Mouse (Mus musculus): ENCODE measurements around the gene Aunip. TPM values are rescaled to one million over a fixed set of nuclear protein-coding genes. Genes with fewer than 3 reads are reported as not detected.

Gene Aunip
- polyA plus RNA-seq, 1 experiment from 2014 or later = 3.8 TPM

- WGBS = 81% methylated on average over 3 of the region's 4 CpGs
- Histone ChIP-seq H3K27me3 (replicated peaks; ENCODE audit: control insufficient read depth, insufficient read depth, low read length) (no peaks in the 10 kb centered on the region), H3K4me2 (replicated peaks; ENCODE audit: low read depth) (no peak overlapping the region), H3K9ac (ENCODE audit: low read depth, low read length) (no peak overlapping the region), H3K36me3 (ENCODE audit: control insufficient read depth, insufficient read depth) (peaks cover 19% of the 10 kb centered on the region), H3K9me3 (ENCODE audit: control insufficient read depth) (no peaks in the 10 kb centered on the region), H3K4me1 (replicated peaks; ENCODE audit: control insufficient read depth, insufficient read depth, low read length) (no peaks in the 10 kb centered on the region), H3K4me3 (ENCODE audit: low read depth, low read length) (no peak overlapping the region), H3K27ac (ENCODE audit: low read depth, low read length) (no peak overlapping the region)
- no peak for ATAC-seq
- TF ChIP-seq CTCF (IDR thresholded peaks at IDR 0.05; ENCODE audit: low read depth) = no peak
These were observed 4.7 kb upstream of the Aunip start for GRCm38 (mm10) chr4:134505966-134506594.

- H3K27ac ChIP-seq (ENCODE audit: low read depth, low read length) = no peak overlapping the region
- H3K36me3 ChIP-seq (ENCODE audit: control insufficient read depth, insufficient read depth) = peaks cover 19% of the 10 kb centered on the region
- H3K9ac ChIP-seq (ENCODE audit: low read depth, low read length) = no peak overlapping the region
- no peaks in the 10 kb centered on the region for H3K9me3 ChIP-seq (ENCODE audit: control insufficient read depth)
- H3K4me2 ChIP-seq (replicated peaks; ENCODE audit: low read depth) = no peak overlapping the region
- TF ChIP-seq CTCF (IDR thresholded peaks at IDR 0.05; ENCODE audit: low read depth) = no peak
- H3K27me3 ChIP-seq (replicated peaks; ENCODE audit: control insufficient read depth, insufficient read depth, low read length) = no peaks in the 10 kb centered on the region
- ATAC-seq = no peak
- no peak overlapping the region for H3K4me3 ChIP-seq (ENCODE audit: low read depth, low read length)
- 87% methylated on average over 19 of the region's 19 CpGs for whole genome bisulfite sequencing
- no peaks in the 10 kb centered on the region for H3K4me1 ChIP-seq (replicated peaks; ENCODE audit: control insufficient read depth, insufficient read depth, low read length)
These were observed 4.1 kb upstream of the Aunip start for GRCm38 (mm10) chr4:134506713-134507112.

- no peak overlapping the region for H3K9ac ChIP-seq (ENCODE audit: low read depth, low read length)
- H3K4me2 ChIP-seq (replicated peaks; ENCODE audit: low read depth) = peak overlapping the region; percentile 81
- 0 out of 2 replicates have a peak, but pooled peaks cover 4% of the 10 kb centered on the region for H3K4me1 ChIP-seq (replicated peaks; ENCODE audit: control insufficient read depth, insufficient read depth, low read length)
- no peaks in the 10 kb centered on the region for H3K9me3 ChIP-seq (ENCODE audit: control insufficient read depth)
- 75% methylated on average over 4 of the region's 4 CpGs for WGBS
- peaks cover 19% of the 10 kb centered on the region for H3K36me3 ChIP-seq (ENCODE audit: control insufficient read depth, insufficient read depth)
- H3K27ac ChIP-seq (ENCODE audit: low read depth, low read length) = no peak overlapping the region
- H3K27me3 ChIP-seq (replicated peaks; ENCODE audit: control insufficient read depth, insufficient read depth, low read length) = no peaks in the 10 kb centered on the region
- TF ChIP-seq CTCF (IDR thresholded peaks at IDR 0.05; ENCODE audit: low read depth) = no peak
- ATAC-seq = peak; percentile 0; the same call in 1 of the 2 replicates
- H3K4me3 ChIP-seq (ENCODE audit: low read depth, low read length) = no peak overlapping the region
These were observed 403 bp upstream of the Aunip start for GRCm38 (mm10) chr4:134510396-134510795.

GRCm38 (mm10) chr4:134511730-134512129 is 931 bp downstream of the Aunip start:
- H3K27ac ChIP-seq (ENCODE audit: low read depth, low read length) = no peak overlapping the region
- 0 out of 2 replicates have a peak, but pooled peaks cover 4% of the 10 kb centered on the region for H3K4me1 ChIP-seq (replicated peaks; ENCODE audit: control insufficient read depth, insufficient read depth, low read length)
- H3K4me2 ChIP-seq (replicated peaks; ENCODE audit: low read depth) = peak overlapping the region; percentile 81
- H3K4me3 ChIP-seq (ENCODE audit: low read depth, low read length) = peak overlapping the region; percentile 43; the same call in 1 of the 2 replicates
- peaks cover 18% of the 10 kb centered on the region for H3K36me3 ChIP-seq (ENCODE audit: control insufficient read depth, insufficient read depth)
- no peak for ATAC-seq
- no peak overlapping the region for H3K9ac ChIP-seq (ENCODE audit: low read depth, low read length)
- H3K27me3 ChIP-seq (replicated peaks; ENCODE audit: control insufficient read depth, insufficient read depth, low read length) = no peaks in the 10 kb centered on the region
- WGBS = 43% methylated on average over 6 of the region's 6 CpGs
- no peak for TF ChIP-seq CTCF (IDR thresholded peaks at IDR 0.05; ENCODE audit: low read depth)
- no peaks in the 10 kb centered on the region for H3K9me3 ChIP-seq (ENCODE audit: control insufficient read depth)

DNA sequence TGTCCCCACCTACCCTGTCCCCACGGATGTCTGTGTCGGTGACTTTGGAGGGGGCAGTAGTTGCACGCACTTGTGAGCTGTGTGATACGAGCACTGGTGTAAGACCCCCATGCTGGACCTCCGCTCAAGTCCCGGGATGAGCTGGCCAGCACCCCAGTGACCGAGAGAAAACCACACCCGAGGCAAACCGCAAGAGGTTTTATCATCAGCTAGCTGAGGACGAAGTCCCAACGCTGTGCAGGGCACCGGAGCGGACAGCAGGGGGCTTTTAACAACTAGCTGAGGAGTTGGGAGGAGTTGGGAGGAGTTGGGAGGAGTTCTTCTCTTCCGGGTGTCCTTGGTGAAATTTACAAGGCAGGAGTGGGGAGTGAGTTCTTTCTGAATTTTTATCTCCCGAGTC is 2.0 kb downstream of the Aunip start:
- no peak overlapping the region for H3K27ac ChIP-seq (ENCODE audit: low read depth, low read length)
- no peak overlapping the region for H3K9ac ChIP-seq (ENCODE audit: low read depth, low read length)
- peak overlapping the region; percentile 58 for H3K4me2 ChIP-seq (replicated peaks; ENCODE audit: low read depth)
- peaks cover 7% of the 10 kb centered on the region; the same call in 1 of the 2 replicates for H3K36me3 ChIP-seq (ENCODE audit: control insufficient read depth, insufficient read depth)
- 0 out of 2 replicates have a peak, but pooled peaks cover 4% of the 10 kb centered on the region for H3K4me1 ChIP-seq (replicated peaks; ENCODE audit: control insufficient read depth, insufficient read depth, low read length)
- peak; percentile 28; the same call in 1 of the 2 replicates for ATAC-seq
- H3K9me3 ChIP-seq (ENCODE audit: control insufficient read depth) = no peaks in the 10 kb centered on the region
- no peaks in the 10 kb centered on the region for H3K27me3 ChIP-seq (replicated peaks; ENCODE audit: control insufficient read depth, insufficient read depth, low read length)
- TF ChIP-seq CTCF (IDR thresholded peaks at IDR 0.05; ENCODE audit: low read depth) = peak; percentile 76
- 11% methylated on average over 15 of the region's 15 CpGs for whole genome bisulfite sequencing
- no peak overlapping the region for H3K4me3 ChIP-seq (ENCODE audit: low read depth, low read length)

DNA sequence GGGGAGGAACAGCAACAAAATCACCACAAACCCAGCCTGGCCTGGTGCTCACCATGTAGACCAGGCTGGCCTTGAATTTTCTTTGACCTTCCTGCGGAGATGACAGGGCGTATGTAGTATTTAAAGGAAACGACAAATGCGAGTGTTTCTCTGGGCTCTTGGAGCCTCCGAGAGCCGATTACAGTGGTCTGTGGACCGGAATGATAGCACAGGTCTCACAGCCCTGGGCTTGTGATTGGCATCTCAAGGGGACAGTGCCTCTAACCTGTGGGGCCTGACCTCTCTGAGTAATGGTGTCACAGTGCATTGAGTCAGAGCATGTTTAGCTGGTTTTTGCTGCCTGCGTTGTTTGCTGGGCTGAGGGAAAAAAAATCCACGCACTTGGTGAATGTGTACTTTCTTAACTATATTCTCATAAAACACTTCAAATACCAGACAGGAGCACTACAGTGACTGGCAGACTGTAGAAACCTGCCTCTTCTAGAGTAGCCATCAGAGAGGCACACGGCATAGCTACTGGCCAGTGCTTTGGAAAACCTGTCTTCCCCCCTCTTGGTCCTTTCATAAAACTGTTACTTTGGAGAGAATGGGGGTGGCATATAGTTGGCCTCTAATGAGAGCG is 3.6 kb downstream of the Aunip start:
- Histone ChIP-seq H3K36me3 (ENCODE audit: control insufficient read depth, insufficient read depth) (no peaks in the 10 kb centered on the region), H3K9me3 (ENCODE audit: control insufficient read depth) (no peaks in the 10 kb centered on the region), H3K4me2 (replicated peaks; ENCODE audit: low read depth) (no peak overlapping the region), H3K4me1 (replicated peaks; ENCODE audit: control insufficient read depth, insufficient read depth, low read length) (0 out of 2 replicates have a peak, but pooled peaks cover 4% of the 10 kb centered on the region), H3K4me3 (ENCODE audit: low read depth, low read length) (no peak overlapping the region), H3K9ac (ENCODE audit: low read depth, low read length) (no peak overlapping the region), H3K27me3 (replicated peaks; ENCODE audit: control insufficient read depth, insufficient read depth, low read length) (no peaks in the 10 kb centered on the region), H3K27ac (ENCODE audit: low read depth, low read length) (no peak overlapping the region)
- TF ChIP-seq CTCF (IDR thresholded peaks at IDR 0.05; ENCODE audit: low read depth) = no peak
- WGBS = 64% methylated on average over 11 of the region's 11 CpGs
- no peak for ATAC-seq
